Mouse (Mus musculus) mouse trophoblast stem cell (cell line): ENCODE results near the gene Mab21l3.

Experiments used
- in situ Hi-C, 2 experiments: fragments of 300-500 bp; cut with MseI, MboI; formaldehyde crosslinking; loops; 2 replicates in 1 of 2; 3 replicates in 1 of 2; pipeline ENCODE4 v1.15.1; 2025

The Mab21l3 gene

GRCm38 (mm10) chr3:101848816-101849215 is at the start of gene Mab21l3:
Gene Mab21l3, minus strand, starts transcription at chr3:101848959.
- in situ Hi-C loops = no loop called here

DNA sequence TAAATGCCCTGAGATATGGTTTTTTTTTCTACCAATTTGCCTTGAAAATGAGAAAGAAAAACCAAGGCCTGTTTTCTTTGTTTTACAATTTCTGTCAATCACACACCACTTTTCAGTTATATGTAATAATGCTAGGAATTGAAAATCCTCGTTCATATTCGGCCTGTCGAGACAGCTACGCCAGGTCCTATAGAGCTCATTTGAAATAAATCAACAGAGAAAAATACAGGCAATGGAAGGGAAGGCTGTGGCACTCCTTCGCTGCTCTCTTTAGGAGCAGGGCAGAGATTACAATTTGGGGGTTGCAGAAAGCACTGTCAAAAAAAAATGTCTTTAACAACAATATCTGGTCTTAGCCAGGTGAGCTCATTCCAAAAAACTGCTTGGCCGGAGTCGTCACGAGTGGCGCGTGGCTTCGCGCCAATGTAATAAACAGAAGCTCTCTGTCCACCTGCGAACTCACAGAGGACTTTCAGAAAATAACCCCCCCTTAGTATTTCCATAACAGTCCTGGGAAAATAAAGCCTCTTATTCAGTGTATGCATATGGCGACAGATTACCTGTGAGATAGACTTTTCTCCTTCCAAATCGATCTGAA is 48.7 kb upstream of the Mab21l3 start:
- in situ Hi-C loops = no loop called here

DNA sequence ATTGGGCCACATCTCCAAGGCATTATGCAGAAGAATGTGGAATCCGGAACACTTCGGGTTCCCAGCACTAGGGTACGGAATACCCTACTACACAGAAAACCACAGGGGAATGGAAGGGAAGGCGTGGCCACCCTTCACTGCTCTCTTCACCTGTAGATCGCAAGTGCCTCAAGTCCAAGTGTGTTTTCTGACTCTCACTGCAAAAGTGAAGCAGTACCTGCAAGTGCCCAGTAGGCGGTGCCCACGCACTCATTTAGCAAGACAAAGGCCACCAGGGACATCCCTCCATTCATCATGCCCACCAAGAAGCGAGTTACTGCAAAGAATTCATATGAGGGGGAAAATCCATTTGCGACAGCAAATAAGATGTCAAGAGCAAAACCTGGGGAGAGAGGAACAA is 48.1 kb upstream of the Mab21l3 start:
- in situ Hi-C loops = no loop called here

- in situ Hi-C loops = no loop called here
Measured at GRCm38 (mm10) chr3:101895376-101895910, 46.7 kb upstream of the Mab21l3 start.

GRCm38 (mm10) chr3:101885591-101885990 is 36.8 kb upstream of the Mab21l3 start:
- in situ Hi-C loops = no loop called here

DNA sequence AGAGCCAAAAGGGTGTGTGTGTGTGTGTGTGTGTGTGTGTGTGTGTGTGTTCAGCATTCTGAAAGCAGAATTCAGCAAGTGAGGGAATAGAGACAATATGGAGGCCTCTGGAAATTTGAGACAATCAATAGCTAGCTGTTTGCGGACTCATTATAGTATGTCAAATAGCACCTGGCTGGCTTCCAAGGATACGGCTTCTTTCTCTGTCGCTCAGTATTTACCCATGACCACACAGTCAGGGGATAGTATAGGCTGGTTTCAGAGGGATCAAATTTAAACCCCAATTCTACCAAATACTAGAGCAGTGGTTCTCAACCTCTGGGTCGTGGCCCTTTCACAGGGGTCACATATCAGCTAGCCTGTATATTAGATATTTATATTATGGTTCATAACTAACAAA is 36.3 kb upstream of the Mab21l3 start:
- in situ Hi-C loops = no loop called here

DNA sequence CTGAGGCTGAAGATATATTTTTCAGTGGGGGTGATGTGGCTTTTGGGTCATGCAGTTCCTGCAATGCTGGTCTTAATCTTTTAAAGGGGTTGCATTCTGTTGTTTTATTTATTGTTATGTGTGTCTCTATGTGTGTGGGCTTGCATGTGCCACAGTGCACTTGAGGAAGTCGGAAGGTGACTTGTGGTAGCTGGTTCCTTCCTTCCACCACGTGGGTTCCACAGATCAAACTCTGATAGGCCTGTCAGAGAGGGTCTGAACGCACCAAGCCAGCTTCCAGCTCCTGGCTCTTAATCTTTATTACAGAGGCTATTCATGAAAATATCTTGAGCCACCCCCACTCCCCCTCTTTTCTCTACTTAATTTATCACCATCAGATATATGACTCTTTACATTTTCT is 35.1 kb upstream of the Mab21l3 start:
- in situ Hi-C loops = no loop called here

DNA sequence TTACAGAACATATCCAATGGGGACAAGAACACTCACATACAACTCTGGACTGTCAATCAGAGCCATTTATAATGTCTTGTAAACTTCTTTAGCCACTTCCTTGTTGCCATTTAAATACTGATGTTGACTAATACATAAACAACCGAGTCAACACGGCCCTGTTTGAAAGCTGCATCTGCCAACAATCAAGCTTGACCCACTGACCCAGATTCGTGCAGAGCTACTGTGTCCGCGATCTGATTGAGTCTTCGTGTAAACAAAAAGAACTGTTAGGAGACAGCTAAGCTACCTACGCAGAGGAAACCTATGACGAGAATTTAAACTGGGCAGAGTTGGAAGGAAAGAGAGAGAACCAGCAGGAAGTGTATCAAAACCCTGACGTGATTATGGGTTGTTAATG is 33.0 kb upstream of the Mab21l3 start:
- in situ Hi-C loops = no loop called here

DNA sequence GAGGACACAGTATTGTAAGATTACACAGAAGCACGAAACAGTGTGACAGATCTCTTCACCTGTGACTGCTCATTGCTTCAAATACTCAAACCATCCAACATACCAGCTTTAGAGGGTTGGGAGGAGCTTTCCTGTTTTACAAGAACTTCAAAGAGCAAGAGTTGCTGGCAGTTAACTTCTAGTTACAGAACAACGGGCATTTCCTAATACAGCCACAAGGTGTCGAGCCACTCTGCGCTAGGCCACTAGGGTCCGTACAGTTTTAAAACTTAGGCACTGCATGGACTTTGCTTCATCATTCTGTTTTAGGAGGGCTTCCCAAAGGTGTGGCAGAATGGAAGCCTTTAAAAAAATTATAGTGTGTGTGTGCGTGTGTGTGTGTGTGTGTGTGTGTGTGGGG is 32.1 kb upstream of the Mab21l3 start:
- in situ Hi-C loops = no loop called here

DNA sequence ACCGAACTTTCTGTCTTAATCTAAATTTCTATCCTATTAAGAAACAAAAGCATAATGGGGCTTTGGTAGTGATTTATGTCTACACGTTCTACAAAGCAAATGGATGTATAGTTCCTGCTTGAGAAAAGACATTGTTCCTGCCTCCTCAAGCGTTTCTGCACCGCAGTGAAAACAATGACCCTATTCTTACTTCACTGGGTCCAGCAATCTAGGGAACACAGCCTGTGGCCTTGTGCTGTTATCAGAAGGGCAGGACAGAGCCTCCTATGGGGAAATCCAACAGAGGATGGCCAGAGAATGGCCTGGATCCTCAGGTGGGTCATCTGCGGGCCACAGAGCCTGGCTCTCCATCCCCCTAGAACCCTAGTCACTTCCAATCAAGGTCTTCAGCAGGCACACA is 29.4 kb upstream of the Mab21l3 start:
- in situ Hi-C loops = no loop called here

DNA sequence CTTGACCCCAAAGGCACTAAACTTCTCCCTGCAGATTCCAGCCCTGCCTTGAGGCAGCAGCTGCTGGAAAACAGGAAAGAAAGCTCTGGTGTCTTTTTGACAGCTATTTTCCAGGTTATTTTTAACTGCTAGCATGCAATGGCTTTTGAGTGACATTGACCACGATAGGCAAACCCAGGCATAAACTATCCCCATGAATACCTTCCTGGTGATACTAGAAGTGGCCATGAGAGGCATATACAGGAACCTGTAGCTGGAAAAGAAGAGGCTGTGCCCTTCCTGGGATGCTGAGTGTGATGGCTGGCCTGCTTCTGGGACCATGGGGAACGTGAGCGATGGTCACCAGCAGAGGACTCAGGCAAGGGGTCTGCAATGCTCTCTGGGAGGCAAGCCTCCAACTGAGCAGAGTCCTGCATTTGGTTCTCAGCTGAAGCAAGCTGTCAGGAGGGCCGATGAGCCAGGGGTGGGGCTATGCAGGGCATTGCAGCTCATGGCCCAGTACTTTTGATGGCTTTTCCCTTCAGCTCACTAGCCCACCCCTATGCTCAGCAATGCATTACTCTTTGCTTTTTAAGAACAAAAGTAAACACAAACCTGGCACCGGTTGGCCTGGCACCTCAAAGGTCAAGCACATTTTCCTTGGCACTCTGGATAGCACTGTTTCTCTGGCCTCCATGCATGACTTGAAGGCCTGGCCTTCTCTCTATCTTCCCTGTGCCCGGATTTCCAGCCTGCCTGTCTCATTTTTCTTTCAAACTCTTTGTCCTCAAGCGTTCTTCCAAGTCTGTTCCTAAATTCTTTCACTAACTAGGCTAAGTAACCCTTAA is 27.9 kb upstream of the Mab21l3 start:
- in situ Hi-C loops = no loop called here

DNA sequence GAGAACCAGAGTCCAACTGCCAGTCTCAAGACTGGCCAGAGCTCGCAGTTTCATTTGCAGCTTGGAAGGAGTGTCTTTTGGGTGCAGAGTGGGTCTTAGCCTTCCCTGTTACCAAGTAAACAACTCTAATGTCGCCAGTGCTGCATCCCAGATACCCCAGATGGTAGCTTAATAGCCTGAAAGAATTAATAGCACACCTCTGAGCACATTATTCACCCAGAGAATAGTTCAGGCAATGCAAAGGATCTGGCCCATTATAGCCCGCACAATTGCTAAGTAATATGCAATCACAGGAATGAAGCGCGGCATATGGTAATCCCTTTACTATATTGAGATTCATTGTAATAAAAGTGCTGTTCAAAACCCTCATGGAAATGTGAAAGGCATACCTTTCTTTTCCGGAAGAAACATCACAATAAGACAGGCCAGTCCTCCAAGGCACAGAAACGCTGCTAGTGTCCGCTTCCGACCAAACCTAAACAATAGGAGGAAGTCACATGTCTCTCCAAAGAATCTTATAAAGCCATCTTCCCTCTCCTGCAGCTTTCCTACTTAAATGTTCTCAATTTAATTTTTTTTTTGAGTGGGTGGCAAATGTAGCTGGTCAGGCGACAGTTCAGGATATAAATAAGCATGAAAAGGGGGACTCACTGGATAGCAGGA is 26.6 kb upstream of the Mab21l3 start:
- in situ Hi-C loops = no loop called here

DNA sequence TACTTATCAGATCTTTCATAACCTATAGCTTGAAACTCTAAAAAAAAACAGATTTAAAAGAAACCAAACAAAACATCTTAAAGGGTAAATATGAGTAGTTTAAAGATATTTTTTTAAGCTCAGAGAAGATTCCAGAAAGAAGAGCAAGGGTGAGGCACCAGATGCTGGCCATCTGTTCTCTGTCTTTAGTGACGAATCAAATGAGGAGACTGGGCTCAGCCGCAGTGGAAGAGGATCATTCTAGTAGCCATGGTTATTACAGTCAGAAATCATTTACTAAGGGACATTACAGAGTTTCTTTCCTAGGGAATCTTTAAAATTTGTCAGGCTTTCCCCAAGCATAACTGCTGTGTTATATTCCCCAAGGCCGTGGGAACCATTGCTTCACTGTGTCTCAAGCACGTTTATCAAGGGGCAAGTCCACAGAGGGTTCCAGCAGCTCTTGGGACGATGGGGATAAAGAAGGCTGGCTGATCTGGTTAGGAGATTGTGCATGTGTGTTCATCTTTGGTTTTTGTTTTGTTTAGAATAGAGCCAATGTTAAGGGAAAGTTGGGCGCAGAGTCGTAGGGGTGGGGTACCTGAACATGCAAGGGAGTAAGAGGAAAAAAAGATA is 24.4 kb upstream of the Mab21l3 start:
- in situ Hi-C loops = no loop called here

DNA sequence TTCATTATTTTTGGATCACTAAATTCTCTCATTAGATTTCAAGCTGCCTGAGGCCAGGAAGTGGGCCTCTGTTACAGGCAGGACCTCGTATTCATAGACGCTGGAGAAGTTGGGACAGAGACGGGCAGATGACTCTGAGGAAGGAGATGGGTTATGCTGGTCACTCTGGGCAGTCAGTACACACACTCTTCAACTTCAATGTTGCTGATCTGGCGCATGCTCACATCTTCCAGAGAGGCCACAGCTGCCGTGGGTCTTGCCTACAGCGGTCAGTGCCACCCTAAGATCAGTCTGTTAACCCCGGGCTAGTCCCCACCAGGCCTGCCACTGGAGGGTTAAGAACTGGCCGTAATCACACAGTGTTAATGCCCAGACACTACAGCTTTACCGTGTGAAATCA is 23.2 kb upstream of the Mab21l3 start:
- in situ Hi-C loops = no loop called here

DNA sequence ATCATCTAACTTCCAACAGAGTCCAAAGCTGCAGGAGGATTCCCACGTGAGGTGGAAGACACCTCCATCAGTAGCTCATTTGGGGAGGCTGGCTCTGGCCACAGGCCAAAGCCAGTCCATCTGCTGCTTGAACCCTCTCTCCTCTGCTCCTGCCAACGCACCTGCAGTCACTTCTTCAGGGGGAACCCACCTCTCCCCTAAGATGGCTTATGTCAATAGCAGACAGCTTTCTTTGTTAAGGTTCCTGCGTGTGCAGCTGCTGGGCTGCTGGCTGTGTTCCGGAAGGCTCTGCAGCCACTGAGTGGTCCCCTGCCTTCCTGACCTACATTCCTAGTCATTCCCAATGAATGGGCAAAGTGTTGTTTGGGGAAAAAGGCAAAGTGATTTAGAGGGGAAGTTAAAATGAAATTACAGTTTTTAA is 18.3 kb upstream of the Mab21l3 start:
- in situ Hi-C loops = no loop called here

DNA sequence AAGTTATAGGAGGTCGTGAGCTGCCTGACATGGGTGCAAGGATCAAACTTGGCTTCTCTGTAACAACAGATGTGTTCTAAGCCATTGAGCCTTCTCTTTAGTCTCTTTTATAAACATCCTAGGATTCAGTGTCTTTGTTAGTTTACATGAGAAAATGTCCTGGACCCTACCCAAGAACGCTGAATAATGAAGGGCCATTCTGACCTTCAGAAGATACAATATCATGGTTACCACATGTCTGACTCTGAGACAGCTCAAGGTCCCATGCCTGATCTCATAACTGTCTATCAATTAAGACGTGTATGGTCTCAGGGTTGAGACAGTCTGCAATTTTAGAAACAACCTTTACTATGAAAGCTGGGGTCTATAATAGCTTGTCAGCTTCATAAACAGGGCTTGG is 13.1 kb upstream of the Mab21l3 start:
- in situ Hi-C loops = no loop called here

GRCm38 (mm10) chr3:101860151-101860550 is 11.4 kb upstream of the Mab21l3 start:
- in situ Hi-C loops = no loop called here

- in situ Hi-C loops = no loop called here
Measured at GRCm38 (mm10) chr3:101859740-101860139, 11.0 kb upstream of the Mab21l3 start.

- in situ Hi-C loops = no loop called here
Measured at GRCm38 (mm10) chr3:101854075-101854474, 5.3 kb upstream of the Mab21l3 start.

DNA sequence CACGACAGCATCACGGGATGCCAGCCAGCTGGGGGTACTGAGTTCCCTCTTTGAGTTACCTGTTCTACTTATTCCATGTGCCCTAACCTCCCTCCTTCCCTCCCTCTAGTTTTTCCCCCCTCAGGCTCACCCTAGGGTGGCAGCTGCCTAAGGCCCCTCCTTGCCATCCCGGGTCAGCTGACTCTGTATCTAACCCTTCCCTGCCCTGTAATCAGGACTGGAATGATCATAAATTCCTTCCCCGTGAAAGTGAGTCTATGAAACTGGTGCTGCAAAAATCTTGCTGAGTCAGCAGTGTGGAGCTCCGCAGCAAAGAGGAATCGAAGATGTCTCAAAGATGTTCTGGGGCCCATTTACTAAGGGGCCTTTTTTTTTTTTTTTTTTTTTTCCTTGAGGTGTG is 2.6 kb upstream of the Mab21l3 start:
- in situ Hi-C loops = no loop called here

DNA sequence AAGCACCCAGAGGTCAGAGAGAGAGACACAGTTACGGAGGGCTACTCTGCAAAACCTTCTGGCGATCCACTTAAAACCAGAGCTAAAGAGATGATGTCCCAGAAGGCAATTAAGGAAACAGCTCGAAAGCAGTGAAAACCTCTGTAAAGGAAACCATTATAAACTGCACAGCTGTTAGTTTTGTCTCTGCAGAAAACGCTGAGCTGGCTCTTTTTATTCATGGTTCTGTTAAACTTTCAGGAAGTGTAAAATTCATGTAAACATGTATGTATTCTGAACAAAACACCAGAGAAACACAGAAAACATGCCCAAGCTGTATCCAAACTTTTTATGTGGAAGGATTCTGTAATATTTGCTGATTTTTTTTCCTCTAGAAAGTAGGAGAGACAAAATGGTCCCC is 2.7 kb downstream of the Mab21l3 start:
- in situ Hi-C loops = no loop called here
